Mouse (Mus musculus): ENCODE measurements around the gene Junb. TPM values are rescaled to one million over a fixed set of nuclear protein-coding genes. Genes with fewer than 3 reads are reported as not detected.
A peak's percentile ranks its signal among the peaks of the same experiment; 100 is the strongest.

The Junb gene
- polyA plus RNA-seq (2015; fragmentation: Nextera tagmentation; extraction: Ambion mirVana): 7.6 TPM in 2 replicates

- Histone ChIP-seq H3K9ac (replicated peaks) (peak within 1 kb of the TSS; percentile 52), H3K36me3 (peaks cover 14% of the 10 kb centered on the region; the same call in 1 of the 2 replicates), H3K9me3 (no peaks in the 10 kb centered on the region), H3K27ac (replicated peaks) (peak within 1 kb of the TSS; percentile 31), H3K4me2 (replicated peaks) (peak within 1 kb of the TSS; percentile 90), H3K4me1 (peaks cover 65% of the 10 kb centered on the region), H3K27me3 (peaks cover 13% of the 10 kb centered on the region; the same call in 1 of the 2 replicates), H3K4me3 (peak within 1 kb of the TSS; percentile 54)
- ATAC-seq (replicated peaks): peak; percentile 34
- under 1% methylated on average over 63 of the region's 63 CpGs for WGBS
Measured at GRCm38 (mm10) chr8:84978248-84978940, at the start of gene Junb. Gene Junb (minus strand): TSS chr8:84978718.

GRCm38 (mm10) chr8:85027922-85028321 lies 49.4 kb upstream of the Junb start:
- no peak for ATAC-seq (replicated peaks)

GRCm38 (mm10) chr8:85027516-85027855 lies 49.0 kb upstream of the Junb start:
- H3K4me1 ChIP-seq: peaks cover 44% of the 10 kb centered on the region
- no peaks in the 10 kb centered on the region for H3K9me3 ChIP-seq
- peak overlapping the region; percentile 84 for H3K27ac ChIP-seq (replicated peaks)
- WGBS: 1% methylated on average over 13 of the region's 13 CpGs
- H3K36me3 ChIP-seq: peaks cover 40% of the 10 kb centered on the region
- peak overlapping the region; percentile 92 for H3K4me3 ChIP-seq
- no peak for ATAC-seq (replicated peaks)
- peak overlapping the region; percentile 99 for H3K9ac ChIP-seq (replicated peaks)
- peak overlapping the region; percentile 71 for H3K4me2 ChIP-seq (replicated peaks)
- H3K27me3 ChIP-seq: no peaks in the 10 kb centered on the region

More at GRCm38 (mm10) chr8:85027922-85028321, 49.4 kb upstream of the Junb start:
- peak overlapping the region; percentile 84; the same call in 1 of the 2 replicates for H3K27ac ChIP-seq (replicated peaks)
- H3K9me3 ChIP-seq: no peaks in the 10 kb centered on the region
- H3K36me3 ChIP-seq: peaks cover 42% of the 10 kb centered on the region
- peak overlapping the region; percentile 71 for H3K4me2 ChIP-seq (replicated peaks)
- H3K4me1 ChIP-seq: peaks cover 44% of the 10 kb centered on the region
- H3K27me3 ChIP-seq: no peaks in the 10 kb centered on the region
- peak overlapping the region; percentile 92 for H3K4me3 ChIP-seq
- WGBS: 24% methylated on average over 2 of the region's 2 CpGs
- H3K9ac ChIP-seq (replicated peaks): peak overlapping the region; percentile 99

- ATAC-seq (replicated peaks): peak; percentile 76
- H3K36me3 ChIP-seq: peaks cover 40% of the 10 kb centered on the region
- H3K4me3 ChIP-seq: peak within 1 kb of the TSS; percentile 92
- peaks cover 44% of the 10 kb centered on the region for H3K4me1 ChIP-seq
- H3K9me3 ChIP-seq: no peaks in the 10 kb centered on the region
- peak within 1 kb of the TSS; percentile 84 for H3K27ac ChIP-seq (replicated peaks)
- no peaks in the 10 kb centered on the region for H3K27me3 ChIP-seq
- WGBS: under 1% methylated on average over 75 of the region's 75 CpGs
- peak within 1 kb of the TSS; percentile 99 for H3K9ac ChIP-seq (replicated peaks)
- peak within 1 kb of the TSS; percentile 71 for H3K4me2 ChIP-seq (replicated peaks)
Measured at GRCm38 (mm10) chr8:85026670-85027515, 48.4 kb upstream of the Junb start, which contains the start of gene Trir. Gene Trir (plus strand): TSS chr8:85026823.

GRCm38 (mm10) chr8:85025098-85025932 lies 46.8 kb upstream of the Junb start, which contains the start of gene Asna1:
Gene Asna1 (minus strand): TSS chr8:85025281.
- no peaks in the 10 kb centered on the region for H3K27me3 ChIP-seq
- H3K9ac ChIP-seq (replicated peaks): peak within 1 kb of the TSS; percentile 63
- H3K4me1 ChIP-seq: peaks cover 44% of the 10 kb centered on the region
- peak within 1 kb of the TSS; percentile 92 for H3K4me3 ChIP-seq
- WGBS: 7% methylated on average over 30 of the region's 30 CpGs
- peak within 1 kb of the TSS; percentile 84 for H3K27ac ChIP-seq (replicated peaks)
- H3K9me3 ChIP-seq: no peaks in the 10 kb centered on the region
- H3K36me3 ChIP-seq: peaks cover 33% of the 10 kb centered on the region
- H3K4me2 ChIP-seq (replicated peaks): peak within 1 kb of the TSS; percentile 71
- peak; percentile 91 for ATAC-seq (replicated peaks)

- Histone ChIP-seq H3K27me3 (no peaks in the 10 kb centered on the region), H3K4me3 (peak overlapping the region; percentile 92; the same call in 1 of the 2 replicates), H3K9ac (replicated peaks) (no peak overlapping the region), H3K9me3 (no peaks in the 10 kb centered on the region), H3K36me3 (peaks cover 39% of the 10 kb centered on the region), H3K4me1 (peaks cover 39% of the 10 kb centered on the region), H3K27ac (replicated peaks) (no peak overlapping the region), H3K4me2 (replicated peaks) (peak overlapping the region; percentile 71)
- WGBS: 93% methylated on average over 3 of the region's 3 CpGs
- ATAC-seq (replicated peaks): no peak
Measured at GRCm38 (mm10) chr8:85023846-85024245, 45.3 kb upstream of the Junb start.

- ATAC-seq (replicated peaks): no peak
- no peak overlapping the region for H3K27ac ChIP-seq (replicated peaks)
- 97% methylated on average over 3 of the region's 3 CpGs for WGBS
- no peaks in the 10 kb centered on the region for H3K9me3 ChIP-seq
- no peak overlapping the region for H3K9ac ChIP-seq (replicated peaks)
- peaks cover 27% of the 10 kb centered on the region for H3K4me1 ChIP-seq
- H3K27me3 ChIP-seq: no peaks in the 10 kb centered on the region
- H3K36me3 ChIP-seq: peaks cover 57% of the 10 kb centered on the region
- H3K4me2 ChIP-seq (replicated peaks): no peak overlapping the region
- no peak overlapping the region for H3K4me3 ChIP-seq
Measured at GRCm38 (mm10) chr8:85021514-85022055, 43.1 kb upstream of the Junb start.

GRCm38 (mm10) chr8:85017209-85017608 lies 38.7 kb upstream of the Junb start:
- Histone ChIP-seq H3K36me3 (peaks cover 42% of the 10 kb centered on the region), H3K4me2 (replicated peaks) (no peak overlapping the region), H3K9ac (replicated peaks) (no peak overlapping the region), H3K9me3 (no peaks in the 10 kb centered on the region), H3K4me3 (no peak overlapping the region), H3K27ac (replicated peaks) (no peak overlapping the region), H3K4me1 (peaks cover 6% of the 10 kb centered on the region), H3K27me3 (peaks cover 12% of the 10 kb centered on the region)
- 18% methylated on average over 5 of the region's 5 CpGs for WGBS
- no peak for ATAC-seq (replicated peaks)

- WGBS: 72% methylated on average over 10 of the region's 10 CpGs
- H3K4me2 ChIP-seq (replicated peaks): no peak overlapping the region
- H3K36me3 ChIP-seq: peaks cover 38% of the 10 kb centered on the region
- no peak overlapping the region for H3K4me3 ChIP-seq
- peaks cover 6% of the 10 kb centered on the region for H3K4me1 ChIP-seq
- H3K27ac ChIP-seq (replicated peaks): no peak overlapping the region
- ATAC-seq (replicated peaks): no peak
- H3K27me3 ChIP-seq: peaks cover 14% of the 10 kb centered on the region
- H3K9ac ChIP-seq (replicated peaks): no peak overlapping the region
- H3K9me3 ChIP-seq: no peaks in the 10 kb centered on the region
Measured at GRCm38 (mm10) chr8:85016724-85017123, 38.2 kb upstream of the Junb start.

GRCm38 (mm10) chr8:85014431-85014830 lies 35.9 kb upstream of the Junb start, which contains the start of gene Best2:
Gene Best2 (minus strand): TSS chr8:85014531.
- Histone ChIP-seq H3K36me3 (peaks cover 23% of the 10 kb centered on the region), H3K4me1 (peaks cover 6% of the 10 kb centered on the region), H3K27me3 (peaks cover 28% of the 10 kb centered on the region), H3K9ac (replicated peaks) (peak within 1 kb of the TSS; percentile 39), H3K9me3 (no peaks in the 10 kb centered on the region), H3K27ac (replicated peaks) (no peak within 1 kb of the TSS), H3K4me3 (peak within 1 kb of the TSS; percentile 36), H3K4me2 (replicated peaks) (peak within 1 kb of the TSS; percentile 66)
- no peak for ATAC-seq (replicated peaks)
- 73% methylated on average over 2 of the region's 2 CpGs for WGBS

- peak; percentile 68; the same call in 1 of the 2 replicates for ATAC-seq (replicated peaks)
- peaks cover 6% of the 10 kb centered on the region for H3K4me1 ChIP-seq
- no peak overlapping the region for H3K27ac ChIP-seq (replicated peaks)
- H3K9ac ChIP-seq (replicated peaks): peak overlapping the region; percentile 39
- peak overlapping the region; percentile 36 for H3K4me3 ChIP-seq
- peaks cover 13% of the 10 kb centered on the region for H3K36me3 ChIP-seq
- whole genome bisulfite sequencing: 3% methylated on average over 26 of the region's 26 CpGs
- H3K4me2 ChIP-seq (replicated peaks): peak overlapping the region; percentile 66
- peaks cover 33% of the 10 kb centered on the region for H3K27me3 ChIP-seq
- no peaks in the 10 kb centered on the region for H3K9me3 ChIP-seq
Measured at GRCm38 (mm10) chr8:85013230-85013840, 34.8 kb upstream of the Junb start.
